ENCODE assay signal across 11 mouse cellular contexts in genomic region chr10:95162691-95163374, GRCm38 (mm10).
DNase-seq lines count a peak whose midpoint lies in the region; ATAC-seq and TF ChIP-seq lines count a peak whose summit lies in the region.
"Had no signal": no experiment of that assay in that cellular context is flagged by ENCODE, and none has a peak within 500 bp of the region (broad histone marks: within the 10 kb centered on the region; RNA-seq: fewer than 3 reads in every experiment).

No protein-coding gene starts in this region.

- no peak overlapping the region for H3K27ac ChIP-seq in hindbrain, postnatal 0 days
- H3K27ac ChIP-seq in hindbrain, embryonic 12.5 days: no peak overlapping the region
- H3K27ac ChIP-seq in embryonic facial prominence, embryonic 12.5 days: peak overlapping the region; percentile 70
- H3K27ac ChIP-seq in intestine, postnatal 0 days (ENCODE audit: low read depth, low read length): peak overlapping the region; percentile 42; the same call in 1 of the 2 replicates
- peak overlapping the region; percentile 49; the same call in 1 of the 2 replicates for H3K27ac ChIP-seq in liver, postnatal 0 days (ENCODE audit: low read depth)
- H3K27ac ChIP-seq: forebrain, embryonic 13.5 days; left cerebral cortex, adult 2 months had no signal

- H3K9me3 ChIP-seq in hindbrain, postnatal 0 days (ENCODE audit: low read length): no peaks in the 10 kb centered on the region
- no peaks in the 10 kb centered on the region for H3K9me3 ChIP-seq in hindbrain, embryonic 12.5 days (replicated peaks)
- H3K9me3 ChIP-seq in embryonic facial prominence, embryonic 12.5 days: no peaks in the 10 kb centered on the region
- no peaks in the 10 kb centered on the region for H3K9me3 ChIP-seq in intestine, postnatal 0 days (ENCODE audit: control insufficient read depth)
- H3K9me3 ChIP-seq in liver, postnatal 0 days (ENCODE audit: low read length): no peaks in the 10 kb centered on the region
- H3K9me3 ChIP-seq: forebrain, embryonic 13.5 days had no signal

- no peak overlapping the region for H3K4me2 ChIP-seq in hindbrain, postnatal 0 days (ENCODE audit: low read depth, low read length)
- H3K4me2 ChIP-seq in hindbrain, embryonic 12.5 days (replicated peaks): no peak overlapping the region
- H3K4me2 ChIP-seq in embryonic facial prominence, embryonic 12.5 days (replicated peaks): no peak overlapping the region
- peak overlapping the region; percentile 35 for H3K4me2 ChIP-seq in intestine, postnatal 0 days (replicated peaks; ENCODE audit: low read depth)
- no peak overlapping the region for H3K4me2 ChIP-seq in liver, postnatal 0 days (ENCODE audit: low read depth, low read length)
- H3K4me2 ChIP-seq: forebrain, embryonic 13.5 days had no signal

- TF ChIP-seq CTCF in hindbrain, postnatal 0 days (IDR thresholded peaks at IDR 0.05; ENCODE audit: low read depth): no peak
- TF ChIP-seq CTCF in intestine, postnatal 0 days (IDR thresholded peaks at IDR 0.05; ENCODE audit: low read depth): no peak
- no peak for TF ChIP-seq CTCF in liver, postnatal 0 days (IDR thresholded peaks at IDR 0.05; ENCODE audit: low read depth)

- no peaks in the 10 kb centered on the region for H3K27me3 ChIP-seq in hindbrain, postnatal 0 days (ENCODE audit: insufficient read depth, low read length)
- H3K27me3 ChIP-seq in hindbrain, embryonic 12.5 days: no peaks in the 10 kb centered on the region
- no peaks in the 10 kb centered on the region for H3K27me3 ChIP-seq in embryonic facial prominence, embryonic 12.5 days
- no peaks in the 10 kb centered on the region for H3K27me3 ChIP-seq in intestine, postnatal 0 days (replicated peaks; ENCODE audit: control insufficient read depth, insufficient read depth, low read length)
- H3K27me3 ChIP-seq in liver, postnatal 0 days (ENCODE audit: insufficient read depth, low read length): no peaks in the 10 kb centered on the region
- H3K27me3 ChIP-seq: forebrain, embryonic 13.5 days had no signal

- no peak overlapping the region for H3K9ac ChIP-seq in hindbrain, postnatal 0 days (replicated peaks; ENCODE audit: low read length)
- H3K9ac ChIP-seq in hindbrain, embryonic 12.5 days: no peak overlapping the region
- no peak overlapping the region for H3K9ac ChIP-seq in embryonic facial prominence, embryonic 12.5 days
- H3K9ac ChIP-seq in intestine, postnatal 0 days (ENCODE audit: low read depth, low read length): no peak overlapping the region
- H3K9ac ChIP-seq in liver, postnatal 0 days (replicated peaks): no peak overlapping the region
- H3K9ac ChIP-seq: forebrain, embryonic 13.5 days had no signal

- no peak for ATAC-seq in hindbrain, postnatal 0 days
- no peak for ATAC-seq in hindbrain, embryonic 12.5 days (ENCODE audit: low FRiP score)
- ATAC-seq in embryonic facial prominence, embryonic 12.5 days (ENCODE audit: insufficient number of reproducible peaks, insufficient read depth, low FRiP score, low TSS enrichment): no peak
- no peak for ATAC-seq in intestine, postnatal 0 days
- no peak for ATAC-seq in liver, postnatal 0 days
- ATAC-seq in CD4-positive, CD25-positive, alpha-beta regulatory T cell, adult 4 months: no peak
- ATAC-seq: forebrain, embryonic 13.5 days had no signal

- no peak for TF ChIP-seq EP300 in liver, postnatal 0 days (IDR thresholded peaks at IDR 0.05; ENCODE audit: low read depth)

- peak; percentile 50 for DNase-seq in hindbrain, postnatal 0 days (ENCODE audit: low spot score)
- DNase-seq in liver, postnatal 0 days: no peak
- no peak for DNase-seq in frontal cortex, adult 2 months (ENCODE audit: extremely low spot score in 1 of 2, low spot score in 1 of 2)
- DNase-seq: adrenal gland, postnatal 25 days; cerebellum, adult 9-10 months had no signal

- no peaks in the 10 kb centered on the region for H3K36me3 ChIP-seq in hindbrain, postnatal 0 days (ENCODE audit: insufficient read depth, low read length)
- no peaks in the 10 kb centered on the region for H3K36me3 ChIP-seq in hindbrain, embryonic 12.5 days
- no peaks in the 10 kb centered on the region for H3K36me3 ChIP-seq in embryonic facial prominence, embryonic 12.5 days
- no peaks in the 10 kb centered on the region for H3K36me3 ChIP-seq in intestine, postnatal 0 days (ENCODE audit: control insufficient read depth, insufficient read depth)
- no peaks in the 10 kb centered on the region for H3K36me3 ChIP-seq in liver, postnatal 0 days (replicated peaks; ENCODE audit: insufficient read depth, low read length)

- H3K4me1 ChIP-seq in hindbrain, postnatal 0 days (ENCODE audit: insufficient read depth, low read length): no peaks in the 10 kb centered on the region; the same call in 1 of the 2 replicates
- no peaks in the 10 kb centered on the region for H3K4me1 ChIP-seq in hindbrain, embryonic 12.5 days
- H3K4me1 ChIP-seq in embryonic facial prominence, embryonic 12.5 days: peaks cover 8% of the 10 kb centered on the region; the same call in 1 of the 2 replicates
- no peaks in the 10 kb centered on the region for H3K4me1 ChIP-seq in intestine, postnatal 0 days (replicated peaks; ENCODE audit: control insufficient read depth, insufficient read depth, low read length)
- no peaks in the 10 kb centered on the region for H3K4me1 ChIP-seq in liver, postnatal 0 days (ENCODE audit: insufficient read depth)
- H3K4me1 ChIP-seq: forebrain, embryonic 13.5 days had no signal

- no peak overlapping the region for H3K4me3 ChIP-seq in hindbrain, postnatal 0 days (ENCODE audit: low read length)
- no peak overlapping the region for H3K4me3 ChIP-seq in hindbrain, embryonic 12.5 days
- no peak overlapping the region for H3K4me3 ChIP-seq in embryonic facial prominence, embryonic 12.5 days
- H3K4me3 ChIP-seq in intestine, postnatal 0 days (ENCODE audit: low read depth, low read length): no peak overlapping the region
- H3K4me3 ChIP-seq in liver, postnatal 0 days (ENCODE audit: low read depth, low read length): no peak overlapping the region
- H3K4me3 ChIP-seq: forebrain, embryonic 13.5 days; left cerebral cortex, adult 2 months had no signal

- 40% methylated on average over 8 of the region's 8 CpGs for WGBS in hindbrain, postnatal 0 days
- whole genome bisulfite sequencing in hindbrain, embryonic 12.5 days: 58% methylated on average over 8 of the region's 8 CpGs
- WGBS in embryonic facial prominence, embryonic 12.5 days: 35% methylated on average over 8 of the region's 8 CpGs
- WGBS in intestine, postnatal 0 days: 45% methylated on average over 8 of the region's 8 CpGs
- WGBS in liver, postnatal 0 days (ENCODE audit: insufficient replicate concordance): 53% methylated on average over 8 of the region's 8 CpGs

Comparison
In these comparisons a context has a peak if more than half of its experiments do, and no peak if none do; other contexts are left out.
1. H3K27ac ChIP-seq: peak in embryonic facial prominence, embryonic 12.5 days (single experiment), intestine, postnatal 0 days (single experiment) and liver, postnatal 0 days (single experiment); none in hindbrain, postnatal 0 days (single experiment) and hindbrain, embryonic 12.5 days (single experiment).